Mouse (Mus musculus) cerebellum, postnatal 25 days (tissue): ENCODE results near the gene Pir.

Source experiments
- DNase-seq, 2 experiments: peaks; one replicate each; pipeline ENCODE4 v3.0.0; 2021; ENCODE audit warnings: mixed read lengths in 2 of 2

Gene Pir

GRCm38 (mm10) chrX:164269285-164269761 lies at the start of gene Pir:
Gene Pir, plus strand, starts transcription at chrX:164269371.
- peak; percentile 41 to 42 for DNase-seq

- peak in 1 of 2 experiments; percentile 2 for DNase-seq
These were observed 47.2 kb upstream of the Pir start for GRCm38 (mm10) chrX:164221989-164222388.

DNA sequence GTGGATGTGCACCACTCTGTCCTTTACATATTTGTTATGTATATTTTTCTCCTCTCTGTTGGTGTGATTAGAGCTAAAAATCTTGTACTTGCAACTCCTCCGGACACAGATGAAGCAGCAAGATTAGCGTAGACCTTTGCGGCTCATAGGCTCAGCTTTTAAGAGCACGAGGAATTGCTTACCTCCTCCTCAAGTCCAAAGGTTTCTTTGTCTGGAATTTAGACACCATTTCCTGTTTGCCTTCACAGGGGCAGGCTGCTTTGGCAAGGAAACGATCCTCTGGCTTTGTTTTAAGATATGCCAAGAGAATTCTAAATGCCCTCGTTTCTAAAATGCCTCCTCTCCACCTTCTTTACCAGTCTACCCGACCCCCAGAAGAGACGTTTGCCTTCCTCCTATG lies 35.8 kb upstream of the Pir start:
- DNase-seq = no peak

DNA sequence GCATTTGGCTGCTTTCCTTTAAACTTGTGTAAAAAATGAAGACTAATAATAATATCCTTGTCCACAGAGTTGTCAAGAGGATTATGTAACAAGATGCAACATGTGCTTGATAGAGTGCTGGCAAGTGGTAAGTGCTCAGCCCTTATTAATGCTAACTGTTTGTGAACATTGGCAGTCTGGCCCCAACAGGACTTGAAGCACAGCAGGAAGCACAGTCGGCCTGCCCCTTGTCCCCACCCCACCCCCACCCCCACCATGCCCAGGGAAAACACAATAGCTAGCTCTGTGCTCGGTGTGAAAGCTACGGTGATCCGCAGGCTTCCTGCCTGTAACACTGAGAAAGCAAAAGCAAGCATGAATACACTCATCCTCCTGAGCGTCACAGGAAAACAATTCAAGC lies 23.5 kb upstream of the Pir start:
- DNase-seq = no peak

DNA sequence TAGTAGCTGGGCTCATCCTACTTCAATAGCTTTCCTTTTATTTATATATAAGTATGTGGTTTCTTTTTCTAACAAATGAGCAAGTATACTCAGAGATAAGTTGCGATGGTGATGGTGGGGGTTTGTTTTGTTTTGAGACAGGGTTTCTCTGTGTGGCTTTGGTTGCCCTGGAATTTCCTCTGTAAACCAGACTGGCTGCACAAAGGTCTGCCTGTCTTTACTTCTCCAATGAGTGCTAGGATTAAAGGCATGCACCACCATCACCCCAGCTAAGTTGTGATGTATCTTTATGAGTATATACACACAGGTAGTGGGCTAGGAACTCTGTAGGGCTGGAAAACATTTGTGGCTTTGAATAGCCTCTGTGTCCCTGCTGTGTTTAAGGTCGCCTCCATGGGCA lies 22.4 kb upstream of the Pir start:
- no peak for DNase-seq

- DNase-seq = no peak
These were observed 12.6 kb upstream of the Pir start for GRCm38 (mm10) chrX:164256527-164256926.

DNA sequence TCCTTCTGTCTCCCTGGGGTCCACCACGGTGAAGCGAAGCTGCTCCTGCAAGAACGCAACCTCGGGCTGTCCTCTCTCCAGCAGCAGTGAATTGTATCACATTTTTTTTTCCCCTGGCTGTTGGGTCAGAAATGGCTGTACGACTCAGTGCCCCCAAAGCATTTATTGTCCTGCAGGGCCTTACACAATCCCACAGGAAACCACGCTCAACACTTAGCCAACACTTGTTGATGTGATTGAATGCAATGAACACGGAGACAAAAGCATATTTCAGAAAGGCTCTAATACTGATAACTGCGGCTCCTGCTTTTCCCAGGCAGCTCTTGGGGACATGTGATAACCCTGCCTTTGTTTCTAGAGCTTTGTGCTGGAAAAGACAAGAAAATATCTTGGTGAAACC lies 11.1 kb upstream of the Pir start, which contains the start of gene Bmx:
Bmx (minus strand) TSS at position 137 of the 400 bp plus-strand sequence.
- no peak for DNase-seq

DNA sequence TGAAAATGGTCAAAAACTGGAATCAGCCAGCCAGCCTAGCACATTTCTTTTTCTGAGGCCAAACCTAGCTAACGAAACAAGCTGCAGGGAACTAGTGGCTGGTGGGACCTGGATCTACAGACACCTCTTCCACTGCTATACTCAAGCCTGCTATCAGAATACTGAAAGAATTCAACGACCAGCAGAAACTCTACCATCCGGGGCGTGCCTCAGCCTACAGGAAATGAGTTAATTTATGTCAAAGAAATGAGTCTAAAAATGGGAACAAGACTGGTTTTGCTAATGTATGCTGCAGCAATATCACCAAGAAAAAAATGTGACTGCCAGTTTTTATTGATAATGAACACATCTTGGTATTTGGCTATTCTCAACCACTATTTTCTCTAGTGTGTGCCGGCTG lies 10.5 kb upstream of the Pir start:
- DNase-seq = no peak

GRCm38 (mm10) chrX:164262286-164262685 lies 6.9 kb upstream of the Pir start:
- no peak for DNase-seq

GRCm38 (mm10) chrX:164264861-164265260 lies 4.3 kb upstream of the Pir start:
- DNase-seq = no peak

DNA sequence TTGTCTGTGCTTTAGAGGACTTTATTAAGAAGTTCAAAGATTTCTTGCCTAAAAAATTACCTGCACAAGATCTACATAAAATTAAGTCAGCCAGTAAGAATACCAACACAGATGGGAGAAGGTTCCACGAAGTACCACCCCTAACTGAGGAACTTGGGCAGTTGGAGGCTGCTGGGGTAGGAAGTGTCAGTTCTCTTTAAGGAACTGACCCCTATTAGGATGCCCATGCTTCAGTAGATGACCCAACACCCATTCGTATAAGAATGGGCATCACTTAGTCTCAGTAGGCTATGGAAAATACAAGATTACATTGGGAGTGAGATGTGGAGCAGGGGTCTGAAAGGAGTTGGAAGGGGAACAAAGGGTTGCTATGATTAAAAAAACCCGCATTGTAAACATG lies 1.4 kb downstream of the Pir start:
- no peak for DNase-seq

- DNase-seq = no peak
These were observed 6.4 kb downstream of the Pir start for GRCm38 (mm10) chrX:164275536-164275935.

- no peak for DNase-seq
These were observed 11.9 kb downstream of the Pir start for GRCm38 (mm10) chrX:164280918-164281647.

DNA sequence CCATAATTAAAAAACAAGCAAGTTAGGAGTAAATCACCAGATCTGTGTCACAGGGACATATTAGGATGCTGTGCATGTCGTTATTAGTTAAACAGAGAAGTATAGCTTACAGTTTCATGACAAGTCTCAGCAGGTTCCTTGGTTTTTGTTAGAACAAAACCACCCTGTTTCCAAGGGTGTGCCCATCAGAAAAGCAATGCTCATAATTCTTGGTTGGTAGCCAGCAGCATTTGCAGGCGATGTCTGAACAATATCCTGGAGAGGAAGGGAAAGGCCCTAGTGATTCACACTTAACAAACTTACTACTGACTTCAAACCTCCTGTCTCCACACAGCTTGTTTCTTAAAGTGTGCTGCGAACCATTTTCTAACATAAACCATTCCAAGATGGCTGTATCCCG lies 14.6 kb downstream of the Pir start:
- no peak for DNase-seq

- DNase-seq = peak in 1 of 2 experiments; percentile 4
These were observed 17.9 kb downstream of the Pir start for GRCm38 (mm10) chrX:164287077-164287476.

GRCm38 (mm10) chrX:164291147-164291546 lies 22.0 kb downstream of the Pir start:
- no peak for DNase-seq

DNA sequence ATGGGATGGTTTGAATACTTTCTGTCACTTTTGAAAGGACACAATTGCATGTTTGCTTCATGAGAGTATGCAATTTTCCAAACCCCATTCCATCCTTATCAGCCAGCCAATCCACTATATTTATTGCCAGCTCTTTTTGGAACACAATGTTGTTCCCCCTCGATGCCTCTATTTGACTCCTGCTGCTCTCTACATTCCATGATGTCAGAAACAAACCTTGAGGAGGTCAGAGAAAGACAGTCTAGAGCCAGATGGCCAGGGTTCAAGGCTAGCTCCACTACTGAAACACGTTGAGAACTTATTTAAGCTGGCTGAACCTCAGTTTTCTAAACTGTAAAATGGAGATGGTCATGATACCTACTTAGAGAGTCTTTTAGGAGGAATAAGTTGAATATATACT lies 37.1 kb downstream of the Pir start:
- no peak for DNase-seq

DNA sequence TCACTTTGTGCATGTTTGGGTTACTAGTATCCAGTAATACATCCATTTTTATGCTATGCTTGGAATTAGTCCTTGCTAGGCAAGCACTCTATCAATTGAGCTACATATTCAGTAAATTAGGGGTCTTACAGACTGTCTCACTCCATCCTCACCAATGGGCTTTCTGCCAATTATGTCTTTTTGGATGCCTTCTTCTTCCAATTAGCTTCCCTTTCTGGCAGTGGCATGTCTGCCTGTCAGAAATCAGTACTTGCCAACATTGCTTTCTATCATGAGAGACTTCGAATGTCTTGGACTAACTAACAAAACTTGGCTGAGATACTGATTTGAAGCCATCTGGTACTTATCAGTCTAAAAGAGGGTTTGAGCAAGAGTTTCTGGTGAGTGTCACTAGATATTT lies 44.7 kb downstream of the Pir start:
- no peak for DNase-seq

DNA sequence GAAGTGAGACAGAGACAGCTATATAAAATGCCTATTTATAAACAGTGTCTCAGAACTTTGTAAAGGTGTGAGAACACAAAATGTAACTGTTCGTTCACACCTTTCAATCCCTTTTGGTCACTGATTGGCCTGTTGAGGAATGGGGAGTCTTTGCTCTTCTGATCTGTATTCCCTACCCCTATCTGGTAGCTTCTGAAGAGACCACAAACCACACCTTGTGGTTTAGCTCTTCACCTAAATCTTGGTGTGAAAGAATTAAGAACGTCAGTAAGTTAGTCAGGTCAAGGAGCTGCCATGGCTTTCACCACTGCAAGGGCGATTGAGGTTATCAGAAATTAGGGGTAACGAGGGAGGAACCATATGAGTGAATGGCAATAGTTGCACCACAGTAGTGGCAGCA lies 49.4 kb downstream of the Pir start:
- no peak for DNase-seq

- DNase-seq = no peak
These were observed 50.9 kb downstream of the Pir start for GRCm38 (mm10) chrX:164320031-164320430.

- no peak for DNase-seq
These were observed 53.3 kb downstream of the Pir start for GRCm38 (mm10) chrX:164322492-164322891.

- DNase-seq = no peak
These were observed 54.3 kb downstream of the Pir start for GRCm38 (mm10) chrX:164323391-164323913.

- DNase-seq = no peak
These were observed 61.2 kb downstream of the Pir start for GRCm38 (mm10) chrX:164330351-164330750.

DNA sequence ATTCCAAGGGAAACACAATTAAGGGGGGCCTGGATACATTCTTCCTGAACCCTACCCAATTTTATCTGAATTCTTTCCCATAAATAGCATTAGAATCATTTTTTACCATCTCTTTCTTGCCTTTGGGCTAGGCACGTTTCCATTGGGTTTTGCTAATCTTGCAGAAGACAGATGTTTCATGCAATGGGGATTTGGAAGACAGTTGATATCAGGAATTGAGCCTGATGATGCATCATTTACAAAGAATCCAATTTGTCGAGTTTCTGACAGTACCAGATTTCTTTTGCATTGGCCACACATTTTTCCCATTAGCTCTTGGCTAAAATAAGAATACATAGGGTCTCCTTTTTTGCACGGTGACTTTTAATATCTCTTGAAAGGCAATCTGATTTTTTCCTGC lies 61.6 kb downstream of the Pir start:
- no peak for DNase-seq

- DNase-seq = no peak
These were observed 69.4 kb downstream of the Pir start for GRCm38 (mm10) chrX:164338591-164338990.
